Mouse (Mus musculus): Measurements from ENCODE around the gene Amotl2. TPM values are rescaled to one million over a fixed set of nuclear protein-coding genes. Genes with fewer than 3 reads are reported as not detected.

Gene Amotl2
- polyA plus RNA-seq, 1 experiment from 2014 or later: 49.1 TPM

- H3K9me3 ChIP-seq (replicated peaks): no peaks in the 10 kb centered on the region
- peak overlapping the region; percentile 32; the same call in 1 of the 2 replicates for H3K27ac ChIP-seq
- peak overlapping the region; percentile 96 for H3K4me3 ChIP-seq
- H3K27me3 ChIP-seq (ENCODE audit: low read depth, poor library complexity, severe bottlenecking): no peaks in the 10 kb centered on the region
- WGBS: 73% methylated on average over 3 of the region's 3 CpGs
- no peak for DNase-seq (ENCODE audit: low spot score)
- H3K36me3 ChIP-seq: peaks cover 68% of the 10 kb centered on the region
- H3K4me1 ChIP-seq: peaks cover 93% of the 10 kb centered on the region
Measured at GRCm38 (mm10) chr9:102721406-102721978, 5.0 kb downstream of the Amotl2 start.

- peak overlapping the region; percentile 32; the same call in 1 of the 2 replicates for H3K27ac ChIP-seq
- DNase-seq (ENCODE audit: low spot score): no peak
- peaks cover 93% of the 10 kb centered on the region for H3K4me1 ChIP-seq
- H3K9me3 ChIP-seq (replicated peaks): no peaks in the 10 kb centered on the region
- H3K27me3 ChIP-seq (ENCODE audit: low read depth, poor library complexity, severe bottlenecking): no peaks in the 10 kb centered on the region
- peaks cover 74% of the 10 kb centered on the region for H3K36me3 ChIP-seq
- WGBS: 67% methylated on average over 9 of the region's 9 CpGs
- peak overlapping the region; percentile 96 for H3K4me3 ChIP-seq
Measured at GRCm38 (mm10) chr9:102722071-102722561, 5.6 kb downstream of the Amotl2 start.

- peaks cover 80% of the 10 kb centered on the region for H3K36me3 ChIP-seq
- H3K27me3 ChIP-seq (ENCODE audit: low read depth, poor library complexity, severe bottlenecking): no peaks in the 10 kb centered on the region
- H3K4me1 ChIP-seq: peaks cover 93% of the 10 kb centered on the region
- H3K27ac ChIP-seq: peak overlapping the region; percentile 22
- H3K4me3 ChIP-seq: no peak overlapping the region
- no peak for DNase-seq (ENCODE audit: low spot score)
- no peaks in the 10 kb centered on the region for H3K9me3 ChIP-seq (replicated peaks)
- WGBS: 87% methylated on average over 4 of the region's 4 CpGs
Measured at GRCm38 (mm10) chr9:102722750-102723149, 6.3 kb downstream of the Amotl2 start.

- Histone ChIP-seq H3K4me1 (peaks cover 95% of the 10 kb centered on the region), H3K9me3 (replicated peaks) (no peaks in the 10 kb centered on the region), H3K36me3 (peaks cover 86% of the 10 kb centered on the region), H3K4me3 (0 out of 2 replicates have a peak overlapping the region, but pooled peaks have one; percentile 9), H3K27ac (peak overlapping the region; percentile 82; the same call in 1 of the 2 replicates), H3K27me3 (ENCODE audit: low read depth, poor library complexity, severe bottlenecking) (no peaks in the 10 kb centered on the region)
- no peak for DNase-seq (ENCODE audit: low spot score)
- WGBS: 90% methylated on average over 12 of the region's 12 CpGs
Measured at GRCm38 (mm10) chr9:102723241-102723709, 6.8 kb downstream of the Amotl2 start.

- H3K4me1 ChIP-seq: peaks cover 94% of the 10 kb centered on the region
- peaks cover 93% of the 10 kb centered on the region for H3K36me3 ChIP-seq
- no peaks in the 10 kb centered on the region for H3K27me3 ChIP-seq (ENCODE audit: low read depth, poor library complexity, severe bottlenecking)
- DNase-seq (ENCODE audit: low spot score): no peak
- no peaks in the 10 kb centered on the region for H3K9me3 ChIP-seq (replicated peaks)
- WGBS: 66% methylated on average over 4 of the region's 4 CpGs
- H3K27ac ChIP-seq: peak overlapping the region; percentile 82; the same call in 1 of the 2 replicates
- no peak overlapping the region for H3K4me3 ChIP-seq
Measured at GRCm38 (mm10) chr9:102723990-102724461, 7.6 kb downstream of the Amotl2 start.

GRCm38 (mm10) chr9:102724942-102725341, 8.5 kb downstream of the Amotl2 start:
- Histone ChIP-seq H3K4me3 (no peak overlapping the region), H3K9me3 (replicated peaks) (no peaks in the 10 kb centered on the region), H3K36me3 (peaks cover 100% of the 10 kb centered on the region), H3K4me1 (peaks cover 85% of the 10 kb centered on the region), H3K27ac (peak overlapping the region; percentile 82), H3K27me3 (ENCODE audit: low read depth, poor library complexity, severe bottlenecking) (no peaks in the 10 kb centered on the region)
- WGBS: 84% methylated on average over 7 of the region's 7 CpGs
- DNase-seq (ENCODE audit: low spot score): no peak

GRCm38 (mm10) chr9:102725958-102726654, 9.6 kb downstream of the Amotl2 start:
- WGBS: 1% methylated on average over 22 of the region's 22 CpGs
- peak; percentile 89 for DNase-seq (ENCODE audit: low spot score)
- Histone ChIP-seq H3K36me3 (peaks cover 100% of the 10 kb centered on the region), H3K4me1 (peaks cover 73% of the 10 kb centered on the region), H3K4me3 (peak overlapping the region; percentile 40), H3K27ac (peak overlapping the region; percentile 82), H3K27me3 (ENCODE audit: low read depth, poor library complexity, severe bottlenecking) (no peaks in the 10 kb centered on the region), H3K9me3 (replicated peaks) (no peaks in the 10 kb centered on the region)

GRCm38 (mm10) chr9:102726811-102727210, 10.3 kb downstream of the Amotl2 start:
- Histone ChIP-seq H3K4me3 (peak overlapping the region; percentile 40; the same call in 1 of the 2 replicates), H3K4me1 (peaks cover 69% of the 10 kb centered on the region), H3K27ac (peak overlapping the region; percentile 82), H3K27me3 (ENCODE audit: low read depth, poor library complexity, severe bottlenecking) (no peaks in the 10 kb centered on the region), H3K9me3 (replicated peaks) (no peaks in the 10 kb centered on the region), H3K36me3 (peaks cover 100% of the 10 kb centered on the region)
- DNase-seq (ENCODE audit: low spot score): no peak
- 60% methylated on average over 3 of the region's 3 CpGs for WGBS

GRCm38 (mm10) chr9:102727662-102728468, 11.4 kb downstream of the Amotl2 start:
- Histone ChIP-seq H3K4me1 (peaks cover 60% of the 10 kb centered on the region), H3K27ac (peak overlapping the region; percentile 82; the same call in 1 of the 2 replicates), H3K4me3 (no peak overlapping the region), H3K36me3 (peaks cover 100% of the 10 kb centered on the region), H3K9me3 (replicated peaks) (no peaks in the 10 kb centered on the region), H3K27me3 (ENCODE audit: low read depth, poor library complexity, severe bottlenecking) (no peaks in the 10 kb centered on the region)
- no peak for DNase-seq (ENCODE audit: low spot score)
- 75% methylated on average over 25 of the region's 25 CpGs for WGBS

- Histone ChIP-seq H3K9me3 (replicated peaks) (no peaks in the 10 kb centered on the region), H3K27ac (no peak overlapping the region), H3K36me3 (peaks cover 100% of the 10 kb centered on the region), H3K27me3 (ENCODE audit: low read depth, poor library complexity, severe bottlenecking) (no peaks in the 10 kb centered on the region), H3K4me1 (peaks cover 54% of the 10 kb centered on the region), H3K4me3 (no peak overlapping the region)
- WGBS: 95% methylated on average over 9 of the region's 9 CpGs
- DNase-seq (ENCODE audit: low spot score): no peak
Measured at GRCm38 (mm10) chr9:102728469-102728747, 11.9 kb downstream of the Amotl2 start.

- Histone ChIP-seq H3K4me1 (peaks cover 46% of the 10 kb centered on the region), H3K36me3 (peaks cover 100% of the 10 kb centered on the region), H3K4me3 (no peak overlapping the region), H3K27ac (no peak overlapping the region), H3K27me3 (ENCODE audit: low read depth, poor library complexity, severe bottlenecking) (no peaks in the 10 kb centered on the region), H3K9me3 (replicated peaks) (no peaks in the 10 kb centered on the region)
- WGBS: 94% methylated on average over 21 of the region's 21 CpGs
- no peak for DNase-seq (ENCODE audit: low spot score)
Measured at GRCm38 (mm10) chr9:102729093-102729845, 12.8 kb downstream of the Amotl2 start.

- Histone ChIP-seq H3K27ac (no peak overlapping the region), H3K27me3 (ENCODE audit: low read depth, poor library complexity, severe bottlenecking) (no peaks in the 10 kb centered on the region), H3K4me3 (no peak overlapping the region), H3K9me3 (replicated peaks) (no peaks in the 10 kb centered on the region), H3K36me3 (peaks cover 97% of the 10 kb centered on the region), H3K4me1 (peaks cover 39% of the 10 kb centered on the region)
- DNase-seq (ENCODE audit: low spot score): no peak
- 93% methylated on average over 14 of the region's 14 CpGs for WGBS
Measured at GRCm38 (mm10) chr9:102729876-102730413, 13.5 kb downstream of the Amotl2 start.
